Mouse (Mus musculus) liver, embryonic 16.5 days (tissue): Measurements from ENCODE around the gene Tceal9. TPM values are rescaled to one million over a fixed set of nuclear protein-coding genes. Genes with fewer than 3 reads are reported as not detected.
A peak's percentile ranks its signal among the peaks of the same experiment; 100 is the strongest.

Experiments used
- ATAC-seq: fragments of 200-750 bp; cut with Nextera tagmentation; 2 replicates; pipeline ENCODE4 v1.8.0; 2017; ENCODE audit warnings: low read depth, mild to moderate bottlenecking, moderate number of reproducible peaks, moderate library complexity
- H3K27ac ChIP-seq: fragments of 300-500 bp; sonication (generic); 2 replicates; pipeline ENCODE4 v1.5.1; 2014; ENCODE audit warnings: mild to moderate bottlenecking, low read length
- H3K27me3 ChIP-seq: fragments of 300-500 bp; sonication (generic); 2 replicates; pipeline ENCODE4 v1.6.1; 2014; ENCODE audit warnings: low read depth, low read length, mixed read lengths; ENCODE audit not compliant: control insufficient read depth, insufficient read depth
- H3K36me3 ChIP-seq: fragments of 300-500 bp; sonication (generic); 2 replicates; pipeline ENCODE4 v1.6.1; 2014; ENCODE audit warnings: mild to moderate bottlenecking; ENCODE audit not compliant: control insufficient read depth, insufficient read depth
- H3K4me1 ChIP-seq: fragments of 300-500 bp; sonication (generic); 2 replicates; pipeline ENCODE4 v1.6.1; 2014; ENCODE audit warnings: low read depth, low read length, mixed read lengths; ENCODE audit not compliant: control insufficient read depth
- H3K4me2 ChIP-seq: fragments of 300-500 bp; sonication (generic); 2 replicates; pipeline ENCODE4 v1.6.1; 2014; ENCODE audit warnings: low read depth, low read length, mixed read lengths
- H3K4me3 ChIP-seq: fragments of 300-500 bp; sonication (generic); 2 replicates; pipeline ENCODE4 v1.5.1; 2014; ENCODE audit warnings: low read depth, mild to moderate bottlenecking, low read length
- H3K9ac ChIP-seq: fragments of 300-500 bp; sonication (generic); 2 replicates; pipeline ENCODE4 v1.6.1; 2014; ENCODE audit warnings: low read depth, low read length
- H3K9me3 ChIP-seq: fragments of 300-500 bp; sonication (generic); replicated peaks from 2 replicates; pipeline ENCODE4 v1.6.1; 2016; ENCODE audit warnings: low read length; ENCODE audit not compliant: control insufficient read depth
- whole genome bisulfite sequencing: fragments of 180-500 bp; shearing (Covaris S2); extraction: QIAGEN DNeasy Blood & Tissue Kit; methylation state at CpG from one replicate; pipeline ENCODE4 v1.1.7; 2014; ENCODE audit not compliant: insufficient replicate concordance; 5-methylcytosine and 5-hydroxymethylcytosine counted together
- polyA plus RNA-seq: library from polyadenylated mRNA; unstranded; fragments of >200 nt; fragmentation: Nextera tagmentation; extraction: Ambion mirVana; gene quantifications from 2 replicates; pipeline ENCODE4 v1.2.1, GENCODE M21; 2015

Gene Tceal9
- polyA plus RNA-seq, 1 experiment from 2014 or later = 234 TPM

- Histone ChIP-seq H3K4me2 (no peak overlapping the region), H3K27me3 (no peaks in the 10 kb centered on the region; the same call in none of the 2 replicates), H3K9ac (no peak overlapping the region), H3K36me3 (no peaks in the 10 kb centered on the region), H3K27ac (no peak overlapping the region), H3K9me3 (no peaks in the 10 kb centered on the region), H3K4me1 (no peaks in the 10 kb centered on the region), H3K4me3 (no peak overlapping the region)
- no peak for ATAC-seq
- 33% methylated on average over 1 of the region's 1 CpGs for WGBS
These were observed 28.6 kb upstream of the Tceal9 start for GRCm38 (mm10) chrX:136216303-136216702.

- H3K27ac ChIP-seq = no peak overlapping the region
- H3K9ac ChIP-seq = no peak overlapping the region
- no peaks in the 10 kb centered on the region for H3K36me3 ChIP-seq
- no peak overlapping the region for H3K4me3 ChIP-seq
- no peak overlapping the region for H3K4me2 ChIP-seq
- no peaks in the 10 kb centered on the region for H3K9me3 ChIP-seq
- no peak for ATAC-seq
- H3K27me3 ChIP-seq = no peaks in the 10 kb centered on the region
- no peaks in the 10 kb centered on the region for H3K4me1 ChIP-seq
- 58% methylated on average over 6 of the region's 6 CpGs for whole genome bisulfite sequencing
These were observed 21.2 kb upstream of the Tceal9 start for GRCm38 (mm10) chrX:136223714-136224113.

GRCm38 (mm10) chrX:136227768-136228167 is 17.1 kb upstream of the Tceal9 start:
- WGBS = 70% methylated on average over 5 of the region's 5 CpGs
- Histone ChIP-seq H3K9me3 (no peaks in the 10 kb centered on the region), H3K36me3 (no peaks in the 10 kb centered on the region), H3K4me2 (no peak overlapping the region), H3K4me3 (no peak overlapping the region), H3K27me3 (no peaks in the 10 kb centered on the region), H3K27ac (no peak overlapping the region), H3K9ac (no peak overlapping the region), H3K4me1 (no peaks in the 10 kb centered on the region)
- ATAC-seq = no peak

GRCm38 (mm10) chrX:136238118-136238517 is 6.8 kb upstream of the Tceal9 start:
- no peak overlapping the region for H3K9ac ChIP-seq
- H3K4me3 ChIP-seq = no peak overlapping the region
- no peaks in the 10 kb centered on the region for H3K27me3 ChIP-seq
- no peak for ATAC-seq
- H3K4me1 ChIP-seq = no peaks in the 10 kb centered on the region
- no peaks in the 10 kb centered on the region for H3K9me3 ChIP-seq
- no peaks in the 10 kb centered on the region for H3K36me3 ChIP-seq
- no peak overlapping the region for H3K4me2 ChIP-seq
- H3K27ac ChIP-seq = no peak overlapping the region
- 40% methylated on average over 3 of the region's 3 CpGs for WGBS

- H3K4me2 ChIP-seq = no peak overlapping the region
- ATAC-seq = no peak
- no peak overlapping the region for H3K4me3 ChIP-seq
- no peaks in the 10 kb centered on the region for H3K27me3 ChIP-seq
- no peak overlapping the region for H3K27ac ChIP-seq
- no peaks in the 10 kb centered on the region; the same call in 1 of the 2 replicates for H3K4me1 ChIP-seq
- H3K9me3 ChIP-seq = no peaks in the 10 kb centered on the region
- WGBS = 74% methylated on average over 2 of the region's 2 CpGs
- no peak overlapping the region for H3K9ac ChIP-seq
- no peaks in the 10 kb centered on the region; the same call in 1 of the 2 replicates for H3K36me3 ChIP-seq
These were observed 1.7 kb upstream of the Tceal9 start for GRCm38 (mm10) chrX:136243181-136243580.

- H3K4me1 ChIP-seq = no peaks in the 10 kb centered on the region; the same call in 1 of the 2 replicates
- H3K4me3 ChIP-seq = peak overlapping the region; percentile 67
- peak overlapping the region; percentile 72 for H3K27ac ChIP-seq
- H3K27me3 ChIP-seq = no peaks in the 10 kb centered on the region
- 22% methylated on average over 14 of the region's 15 CpGs for WGBS
- peak overlapping the region; percentile 67 for H3K9ac ChIP-seq
- no peaks in the 10 kb centered on the region for H3K9me3 ChIP-seq
- H3K4me2 ChIP-seq = peak overlapping the region; percentile 75
- no peaks in the 10 kb centered on the region; the same call in 1 of the 2 replicates for H3K36me3 ChIP-seq
- ATAC-seq = peak; percentile 62
These were observed 717 bp downstream of the Tceal9 start for GRCm38 (mm10) chrX:136245521-136246071.

- H3K36me3 ChIP-seq = no peaks in the 10 kb centered on the region; the same call in 1 of the 2 replicates
- H3K4me1 ChIP-seq = peaks cover 3% of the 10 kb centered on the region
These were observed 3.9 kb downstream of the Tceal9 start for GRCm38 (mm10) chrX:136248811-136249210.

GRCm38 (mm10) chrX:136249671-136250070 is 4.8 kb downstream of the Tceal9 start:
- H3K4me1 ChIP-seq = peaks cover 3% of the 10 kb centered on the region
- no peak for ATAC-seq
- H3K4me2 ChIP-seq = no peak overlapping the region
- H3K36me3 ChIP-seq = no peaks in the 10 kb centered on the region; the same call in 1 of the 2 replicates
- no peaks in the 10 kb centered on the region for H3K9me3 ChIP-seq
- no peaks in the 10 kb centered on the region for H3K27me3 ChIP-seq
- no peak overlapping the region for H3K27ac ChIP-seq
- 65% methylated on average over 7 of the region's 7 CpGs for WGBS
- no peak overlapping the region for H3K4me3 ChIP-seq
- H3K9ac ChIP-seq = no peak overlapping the region

More at GRCm38 (mm10) chrX:136248811-136249210, 3.9 kb downstream of the Tceal9 start:
- no peak for ATAC-seq
- H3K27me3 ChIP-seq = no peaks in the 10 kb centered on the region
- 72% methylated on average over 6 of the region's 6 CpGs for WGBS
- no peaks in the 10 kb centered on the region for H3K9me3 ChIP-seq
- H3K4me3 ChIP-seq = no peak overlapping the region
- H3K9ac ChIP-seq = no peak overlapping the region
- H3K27ac ChIP-seq = no peak overlapping the region
- no peak overlapping the region for H3K4me2 ChIP-seq

- peak; percentile 87 for ATAC-seq
- WGBS = 32% methylated on average over 6 of the region's 6 CpGs
- Histone ChIP-seq H3K9me3 (no peaks in the 10 kb centered on the region), H3K9ac (no peak overlapping the region), H3K27me3 (no peaks in the 10 kb centered on the region), H3K36me3 (no peaks in the 10 kb centered on the region; the same call in 1 of the 2 replicates), H3K4me1 (peaks cover 3% of the 10 kb centered on the region), H3K4me3 (no peak overlapping the region), H3K4me2 (peak overlapping the region; percentile 3; the same call in 1 of the 2 replicates), H3K27ac (peak overlapping the region; percentile 25; the same call in 1 of the 2 replicates)
These were observed 7.3 kb downstream of the Tceal9 start for GRCm38 (mm10) chrX:136252023-136252729.
